Mouse (Mus musculus) hematopoietic stem cell, adult 5-6 weeks (primary cell): ENCODE data around the gene 4931429L15Rik. TPM values are rescaled to one million over a fixed set of nuclear protein-coding genes. Genes with fewer than 3 reads are reported as not detected.

ENCODE experiments used
- ATAC-seq, 2 experiments: fragments of 125-278 bp in 1 of 2; replicated peaks in 1 of 2; 2 replicates each; pipeline ENCODE4 v1.8.0; 2016 to 2017; ENCODE audit warnings: inconsistent platforms in 2 of 2, mild to moderate bottlenecking in 2 of 2, moderate number of reproducible peaks in 2 of 2, low read depth in 1 of 2, moderate TSS enrichment in 1 of 2; ENCODE audit not compliant: low FRiP score in 2 of 2, poor library complexity in 2 of 2, severe bottlenecking in 2 of 2, insufficient read depth in 1 of 2, low TSS enrichment in 1 of 2
- total RNA-seq: library from RNA; stranded (forward); fragments of 172-1452, 232-1000 nt; gene quantifications from 2 replicates; pipeline ENCODE4 v1.2.3, GENCODE M21; 2017

4931429L15Rik gene
- total RNA-seq, 1 experiment from 2014 or later: not detected

- no peak for ATAC-seq
Measured at GRCm38 (mm10) chr9:46329801-46330585, 10.2 kb upstream of the 4931429L15Rik start.

- ATAC-seq: peak in 1 of 2 experiments; percentile 29; a peak in 1 of 4 replicates
Measured at GRCm38 (mm10) chr9:46329250-46329648, 9.5 kb upstream of the 4931429L15Rik start.

GRCm38 (mm10) chr9:46328572-46329249 lies 8.9 kb upstream of the 4931429L15Rik start:
- ATAC-seq: no peak

GRCm38 (mm10) chr9:46327706-46328571 lies 8.2 kb upstream of the 4931429L15Rik start:
- ATAC-seq: no peak

GRCm38 (mm10) chr9:46326694-46327405 lies 7.1 kb upstream of the 4931429L15Rik start:
- no peak for ATAC-seq

- ATAC-seq: no peak
Measured at GRCm38 (mm10) chr9:46320461-46320860, 675 bp upstream of the 4931429L15Rik start.

GRCm38 (mm10) chr9:46317957-46318356 lies 1.8 kb downstream of the 4931429L15Rik start:
- ATAC-seq: no peak

- ATAC-seq: no peak
Measured at GRCm38 (mm10) chr9:46316909-46317308, 2.9 kb downstream of the 4931429L15Rik start.

GRCm38 (mm10) chr9:46316388-46316787 lies 3.4 kb downstream of the 4931429L15Rik start:
- ATAC-seq: no peak

- no peak for ATAC-seq
Measured at GRCm38 (mm10) chr9:46315807-46316365, 3.9 kb downstream of the 4931429L15Rik start.

- no peak for ATAC-seq
Measured at GRCm38 (mm10) chr9:46314921-46315320, 4.9 kb downstream of the 4931429L15Rik start.

GRCm38 (mm10) chr9:46314507-46314906 lies 5.3 kb downstream of the 4931429L15Rik start:
- peak; percentile 53 to 87 for ATAC-seq

GRCm38 (mm10) chr9:46309121-46309520 lies 10.7 kb downstream of the 4931429L15Rik start:
- no peak for ATAC-seq

GRCm38 (mm10) chr9:46302142-46302541 lies 17.6 kb downstream of the 4931429L15Rik start:
- peak; percentile 32 to 71; a peak in 1 of 4 replicates for ATAC-seq

- no peak for ATAC-seq
Measured at GRCm38 (mm10) chr9:46298381-46298780, 21.4 kb downstream of the 4931429L15Rik start.

GRCm38 (mm10) chr9:46282631-46283436 lies 37.0 kb downstream of the 4931429L15Rik start, which contains the start of gene Bud13:
TSS of gene Bud13 (plus strand) at chr9:46283008.
- peak; percentile 94 to 95 for ATAC-seq
